Mouse (Mus musculus) left cerebral cortex, adult 2 months (tissue): ENCODE measurements around the gene Hist2h2be. TPM values are rescaled to one million over a fixed set of nuclear protein-coding genes. Genes with fewer than 3 reads are reported as not detected.
"Not testable (repeated sequence)": the region's sequence is repeated elsewhere in the genome, so short reads cannot be mapped to it uniquely, and the experiment has no call there.

ENCODE experiments used
- DNase-seq, 2 experiments: peaks; one replicate each; pipeline ENCODE4 v3.0.0; 2021 to 2022; ENCODE audit warnings: low spot score in 2 of 2, mixed read lengths in 1 of 2; ENCODE audit errors: extremely low spot score in 1 of 2
- H3K27ac ChIP-seq: fragments of 200-600 bp; 2 replicates; pipeline ENCODE4 v1.8.1; 2022
- H3K4me3 ChIP-seq: fragments of 200-600 bp; 2 replicates; pipeline ENCODE4 v1.8.1; 2022
- CTCF ChIP-seq: fragments of 200-600 bp; IDR thresholded peaks from 2 replicates; pipeline ENCODE4 v1.8.1; 2022; ENCODE audit warnings: antibody characterized with exemption, mild to moderate bottlenecking, moderate library complexity
- intact Hi-C: fragments of 180-260 bp; cut with DNase I; formaldehyde crosslinking; loops from one replicate; pipeline ENCODE4 v1.15.1; 2025
- total RNA-seq, 2 experiments: library from RNA; stranded (reverse); gene quantifications; 2 replicates each; pipeline ENCODE4 v1.2.3; 2021

The Hist2h2be gene
- total RNA-seq, 2 experiments from 2014 or later = 5.4 to 5.6 TPM

GRCm38 (mm10) chr3:96181510-96182381 is 39.2 kb upstream of the Hist2h2be start:
- no peak for TF ChIP-seq CTCF
- intact Hi-C loops = no loop called here
- peak overlapping the region; percentile 97 for H3K27ac ChIP-seq
- H3K4me3 ChIP-seq = peak overlapping the region; percentile 79
- DNase-seq = no peak

- TF ChIP-seq CTCF = no peak
- H3K4me3 ChIP-seq = peak overlapping the region; percentile 79
- H3K27ac ChIP-seq = peak overlapping the region; percentile 97
- no peak for DNase-seq
- intact Hi-C loops = no loop called here
Measured at GRCm38 (mm10) chr3:96182382-96182776, 38.5 kb upstream of the Hist2h2be start.

- Histone ChIP-seq H3K27ac (no peak overlapping the region), H3K4me3 (no peak overlapping the region)
- DNase-seq = no peak
- intact Hi-C loops = no loop called here
- no peak for TF ChIP-seq CTCF
Measured at GRCm38 (mm10) chr3:96192977-96193376, 27.9 kb upstream of the Hist2h2be start.

- no peak for DNase-seq
- TF ChIP-seq CTCF = no peak
- Histone ChIP-seq H3K4me3 (no peak overlapping the region), H3K27ac (no peak overlapping the region)
- intact Hi-C loops = no loop called here
Measured at GRCm38 (mm10) chr3:96194966-96195365, 26.0 kb upstream of the Hist2h2be start.

GRCm38 (mm10) chr3:96195616-96196313 is 25.2 kb upstream of the Hist2h2be start:
- no peak overlapping the region for H3K27ac ChIP-seq
- no peak for DNase-seq
- intact Hi-C loops = no loop called here
- H3K4me3 ChIP-seq = no peak overlapping the region
- peak; percentile 41 for TF ChIP-seq CTCF

GRCm38 (mm10) chr3:96196437-96197128 is 24.3 kb upstream of the Hist2h2be start:
- DNase-seq = no peak
- Histone ChIP-seq H3K27ac (peak overlapping the region; percentile 95), H3K4me3 (peak overlapping the region; percentile 57)
- TF ChIP-seq CTCF = no peak
- intact Hi-C loops = no loop called here

- DNase-seq = peak; percentile 90 to 91
- intact Hi-C loops = no loop called here
- peak overlapping the region; percentile 57 for H3K4me3 ChIP-seq
- TF ChIP-seq CTCF = no peak; the same call in 1 of the 2 replicates
- peak overlapping the region; percentile 95 for H3K27ac ChIP-seq
Measured at GRCm38 (mm10) chr3:96197129-96197749, 23.7 kb upstream of the Hist2h2be start.

GRCm38 (mm10) chr3:96198181-96198580 is 22.7 kb upstream of the Hist2h2be start:
- DNase-seq = no peak
- intact Hi-C loops = no loop called here
- Histone ChIP-seq H3K4me3 (peak overlapping the region; percentile 57; the same call in 1 of the 2 replicates), H3K27ac (no peak overlapping the region; the same call in 1 of the 2 replicates)
- no peak for TF ChIP-seq CTCF

- intact Hi-C loops, H3K27ac ChIP-seq, DNase-seq, H3K4me3 ChIP-seq: not testable (repeated sequence)
Measured at GRCm38 (mm10) chr3:96198601-96199251, 22.2 kb upstream of the Hist2h2be start.

- no peak for TF ChIP-seq CTCF
- intact Hi-C loops = no loop called here
- H3K4me3 ChIP-seq = no peak overlapping the region
- no peak for DNase-seq
- H3K27ac ChIP-seq = no peak overlapping the region
Measured at GRCm38 (mm10) chr3:96199731-96200130, 21.2 kb upstream of the Hist2h2be start.

- Histone ChIP-seq H3K4me3 (no peak overlapping the region), H3K27ac (no peak overlapping the region)
- intact Hi-C loops = no loop called here
- TF ChIP-seq CTCF = peak; percentile 17
- DNase-seq = no peak
Measured at GRCm38 (mm10) chr3:96207819-96208218, 13.1 kb upstream of the Hist2h2be start.
